Mouse (Mus musculus) liver, adult 2 months (tissue): Measurements from ENCODE around the gene Ryk. TPM values are rescaled to one million over a fixed set of nuclear protein-coding genes. Genes with fewer than 3 reads are reported as not detected.
A peak's percentile ranks its signal among the peaks of the same experiment; 100 is the strongest.
"Not testable (repeated sequence)": the region's sequence is repeated elsewhere in the genome, so short reads cannot be mapped to it uniquely, and the experiment has no call there.

Experiments
- DNase-seq: peaks from one replicate; pipeline ENCODE4 v3.0.0-alpha.2; 2011; ENCODE audit warnings: low read depth, low spot score; ENCODE audit errors: extremely low read depth
- H3K27ac ChIP-seq: fragments of 200-500 bp; replicated peaks from 2 replicates; pipeline ENCODE4 v1.5.1; 2012; ENCODE audit warnings: low read depth, mild to moderate bottlenecking, control low read depth, inconsistent platforms, low read length; ENCODE audit not compliant: insufficient read depth
- H3K27me3 ChIP-seq: fragments of 200-500 bp; 2 replicates; pipeline ENCODE4 v1.6.1; 2012; ENCODE audit warnings: mild to moderate bottlenecking, moderate library complexity, low read length, inconsistent platforms; ENCODE audit not compliant: control insufficient read depth, insufficient read depth
- H3K36me3 ChIP-seq: fragments of 200-500 bp; 2 replicates; pipeline ENCODE4 v1.6.1; 2012; ENCODE audit warnings: low read length, inconsistent platforms; ENCODE audit not compliant: control insufficient read depth, insufficient read depth
- H3K4me1 ChIP-seq: fragments of 200-500 bp; 2 replicates; pipeline ENCODE4 v1.6.1; 2011; ENCODE audit warnings: low read length; ENCODE audit not compliant: control insufficient read depth, insufficient read depth
- H3K4me3 ChIP-seq: fragments of 200-500 bp; 2 replicates; pipeline ENCODE4 v1.5.1; 2011; ENCODE audit warnings: low read depth, mild to moderate bottlenecking, control low read depth, low read length, moderate library complexity; ENCODE audit not compliant: insufficient read depth
- H3K79me2 ChIP-seq: fragments of 200-500 bp; 2 replicates; pipeline ENCODE4 v1.6.1; 2012; ENCODE audit warnings: inconsistent platforms, mild to moderate bottlenecking, low read length, moderate library complexity; ENCODE audit not compliant: control insufficient read depth, insufficient read depth
- H3K9ac ChIP-seq: fragments of 200-500 bp; 2 replicates; pipeline ENCODE4 v1.6.1; 2012; ENCODE audit warnings: low read depth, mild to moderate bottlenecking, control low read depth, inconsistent platforms, low read length
- CTCF ChIP-seq: fragments of 200-500 bp; IDR thresholded peaks from 2 replicates; pipeline ENCODE4 v1.5.1; 2011; ENCODE audit warnings: low read depth, low read length, control low read depth
- POLR2A ChIP-seq: fragments of 200-500 bp; IDR thresholded peaks from 2 replicates; pipeline ENCODE4 v1.6.1; 2011; ENCODE audit warnings: low read length, control low read depth; ENCODE audit not compliant: insufficient read depth; ENCODE audit errors: extremely low read depth
- WGBS: fragments of 180-500 bp; shearing (Covaris S2); methylation state at CpG from one replicate; pipeline ENCODE4 v1.1.7; 2018; 5-methylcytosine and 5-hydroxymethylcytosine counted together
- polyA plus RNA-seq: library from polyadenylated mRNA; depleted of rRNA; stranded (reverse); fragments of >200 nt; gene quantifications from 2 replicates; pipeline ENCODE4 v1.2.3, GENCODE M21; 2012
- total RNA-seq: library from RNA; depleted of rRNA; stranded (reverse); fragments of >200 nt; gene quantifications from 2 replicates; pipeline ENCODE4 v1.2.3, GENCODE M21; 2014

Gene Ryk
- total and polyA plus RNA-seq, 2 experiments: 17.2 to 26.6 TPM

GRCm38 (mm10) chr9:102912516-102913035 is 77.9 kb downstream of the Ryk start:
- H3K36me3 ChIP-seq: peaks cover 13% of the 10 kb centered on the region
- TF ChIP-seq CTCF (no peak), POLR2A (no peak)
- DNase-seq: no peak
- 88% methylated on average over 10 of the region's 10 CpGs for WGBS
- H3K9ac ChIP-seq: no peak overlapping the region
- H3K4me3 ChIP-seq: no peak overlapping the region
- H3K27me3 ChIP-seq: no peaks in the 10 kb centered on the region
- H3K27ac ChIP-seq: no peak overlapping the region
- no peaks in the 10 kb centered on the region for H3K4me1 ChIP-seq
- H3K79me2 ChIP-seq: no peaks in the 10 kb centered on the region

- H3K4me1 ChIP-seq, DNase-seq, H3K9ac ChIP-seq, H3K27ac ChIP-seq, H3K36me3 ChIP-seq, H3K79me2 ChIP-seq, H3K4me3 ChIP-seq, H3K27me3 ChIP-seq: not testable (repeated sequence)
- 96% methylated on average over 3 of the region's 3 CpGs for WGBS
These were observed 78.9 kb downstream of the Ryk start for GRCm38 (mm10) chr9:102913597-102913996.

GRCm38 (mm10) chr9:102914583-102914982 is 79.9 kb downstream of the Ryk start:
- peaks cover 3% of the 10 kb centered on the region; the same call in 1 of the 2 replicates for H3K36me3 ChIP-seq
- TF ChIP-seq POLR2A: no peak
- no peak for TF ChIP-seq CTCF
- no peak overlapping the region for H3K4me3 ChIP-seq
- H3K4me1 ChIP-seq: no peaks in the 10 kb centered on the region
- no peak overlapping the region for H3K9ac ChIP-seq
- WGBS: 4% methylated on average over 1 of the region's 1 CpGs
- DNase-seq: peak; percentile 29
- no peak overlapping the region for H3K27ac ChIP-seq
- no peaks in the 10 kb centered on the region for H3K79me2 ChIP-seq
- H3K27me3 ChIP-seq: no peaks in the 10 kb centered on the region

GRCm38 (mm10) chr9:102915292-102915854 is 80.7 kb downstream of the Ryk start:
- TF ChIP-seq CTCF: no peak
- TF ChIP-seq POLR2A: no peak
- WGBS: 81% methylated on average over 3 of the region's 3 CpGs
- Histone ChIP-seq H3K4me1 (no peaks in the 10 kb centered on the region), H3K27ac (no peak overlapping the region), H3K4me3 (no peak overlapping the region), H3K36me3 (peaks cover 3% of the 10 kb centered on the region; the same call in 1 of the 2 replicates), H3K79me2 (no peaks in the 10 kb centered on the region), H3K9ac (no peak overlapping the region), H3K27me3 (no peaks in the 10 kb centered on the region)
- no peak for DNase-seq

GRCm38 (mm10) chr9:102916076-102916475 is 81.4 kb downstream of the Ryk start:
- 89% methylated on average over 7 of the region's 7 CpGs for WGBS
- H3K27ac ChIP-seq: no peak overlapping the region
- H3K4me3 ChIP-seq: no peak overlapping the region
- no peaks in the 10 kb centered on the region for H3K4me1 ChIP-seq
- no peak for TF ChIP-seq CTCF
- no peak for DNase-seq
- peaks cover 2% of the 10 kb centered on the region; the same call in 1 of the 2 replicates for H3K36me3 ChIP-seq
- no peaks in the 10 kb centered on the region for H3K27me3 ChIP-seq
- no peaks in the 10 kb centered on the region for H3K79me2 ChIP-seq
- no peak overlapping the region for H3K9ac ChIP-seq

GRCm38 (mm10) chr9:102917532-102918129 is 82.9 kb downstream of the Ryk start:
- no peaks in the 10 kb centered on the region for H3K36me3 ChIP-seq
- peak; percentile 32 for TF ChIP-seq CTCF
- TF ChIP-seq POLR2A: no peak
- H3K79me2 ChIP-seq: no peaks in the 10 kb centered on the region
- no peak overlapping the region for H3K27ac ChIP-seq
- H3K4me1 ChIP-seq: no peaks in the 10 kb centered on the region
- no peak overlapping the region for H3K9ac ChIP-seq
- H3K4me3 ChIP-seq: no peak overlapping the region
- WGBS: 70% methylated on average over 8 of the region's 8 CpGs
- DNase-seq: peak; percentile 18
- H3K27me3 ChIP-seq: no peaks in the 10 kb centered on the region
